Mouse (Mus musculus): ENCODE measurements around the gene Smarca4. TPM values are rescaled to one million over a fixed set of nuclear protein-coding genes. Genes with fewer than 3 reads are reported as not detected.

Gene Smarca4
- polyA plus RNA-seq, 1 experiment from 2014 or later, result 126 TPM

DNA sequence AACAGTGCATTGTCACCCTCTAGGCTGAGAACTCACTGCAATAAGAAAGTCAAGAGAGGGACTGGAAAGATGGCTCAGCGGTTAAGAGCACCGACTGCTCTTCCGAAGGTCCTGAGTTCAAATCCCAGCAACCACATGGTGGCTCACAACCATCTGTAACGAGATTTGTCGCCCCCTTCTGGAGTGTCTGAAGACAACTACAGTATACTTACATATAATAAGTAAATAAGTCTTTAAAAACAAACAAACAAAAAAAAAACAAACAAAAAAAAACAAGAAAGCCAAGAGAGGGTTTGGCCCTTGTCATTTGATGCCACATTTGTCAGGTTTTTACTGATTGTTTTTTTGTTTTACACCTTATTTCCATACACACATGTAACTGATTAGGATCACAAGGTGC lies 11.8 kb upstream of the Smarca4 start:
- H3K9me3 ChIP-seq, result no peaks in the 10 kb centered on the region
- no peaks in the 10 kb centered on the region for H3K27me3 ChIP-seq
- no peak overlapping the region for H3K4me3 ChIP-seq
- no peak overlapping the region for H3K4me2 ChIP-seq (replicated peaks)
- WGBS, result 78% methylated on average over 5 of the region's 5 CpGs
- no peak overlapping the region for H3K9ac ChIP-seq
- no peak for ATAC-seq (ENCODE audit: insufficient number of reproducible peaks, insufficient read depth, low FRiP score, low TSS enrichment)
- no peaks in the 10 kb centered on the region for H3K36me3 ChIP-seq
- H3K27ac ChIP-seq, result no peak overlapping the region
- no peaks in the 10 kb centered on the region for H3K4me1 ChIP-seq

DNA sequence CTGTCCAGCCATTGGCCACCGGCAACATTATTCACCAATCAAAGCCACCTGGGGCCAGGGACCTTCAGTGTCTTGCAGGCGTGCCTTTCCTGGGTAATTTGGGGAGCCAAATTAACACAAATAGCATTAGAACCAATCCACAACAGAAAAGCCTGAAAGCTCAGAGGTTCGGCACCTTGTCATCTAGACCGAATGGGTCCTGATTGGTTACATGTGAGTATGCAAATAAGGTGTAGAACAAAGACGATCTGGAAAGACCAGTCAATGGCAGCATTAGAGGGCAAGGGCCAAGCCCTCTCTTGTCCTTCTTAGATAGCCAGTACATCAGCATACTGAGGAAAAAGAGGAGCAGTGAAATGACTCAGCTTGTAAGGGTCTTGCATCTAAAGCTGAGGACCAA lies 10.1 kb upstream of the Smarca4 start:
- Histone ChIP-seq H3K9me3 (no peaks in the 10 kb centered on the region), H3K4me3 (no peak overlapping the region), H3K4me2 (replicated peaks) (no peak overlapping the region), H3K27me3 (no peaks in the 10 kb centered on the region), H3K9ac (no peak overlapping the region), H3K36me3 (no peaks in the 10 kb centered on the region), H3K27ac (no peak overlapping the region), H3K4me1 (no peaks in the 10 kb centered on the region)
- no peak for ATAC-seq (ENCODE audit: insufficient number of reproducible peaks, insufficient read depth, low FRiP score, low TSS enrichment)
- WGBS, result 67% methylated on average over 5 of the region's 5 CpGs

DNA sequence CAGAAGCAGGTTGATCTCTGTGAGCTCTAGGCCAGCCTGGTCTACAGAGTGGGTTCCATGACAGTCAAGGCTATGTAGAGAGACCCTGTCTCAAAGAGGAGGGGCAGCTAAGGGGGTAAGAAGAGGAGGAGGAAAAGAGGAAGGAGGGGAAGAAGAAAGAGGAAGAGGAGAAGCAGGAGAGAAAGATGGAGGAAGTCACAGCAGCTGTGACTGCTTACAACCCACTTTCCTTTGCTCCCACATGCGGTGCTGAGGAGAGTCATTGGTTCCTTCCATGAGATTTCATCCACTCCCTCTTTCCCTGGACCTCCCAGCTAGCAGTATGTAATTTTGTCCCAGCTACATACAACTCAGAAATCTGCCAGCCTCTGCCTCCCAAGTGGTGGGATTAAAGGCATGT lies 9.3 kb upstream of the Smarca4 start:
- 89% methylated on average over 1 of the region's 1 CpGs for WGBS
- Histone ChIP-seq H3K9ac (no peak overlapping the region), H3K27me3 (no peaks in the 10 kb centered on the region), H3K4me3 (no peak overlapping the region), H3K9me3 (no peaks in the 10 kb centered on the region), H3K4me1 (no peaks in the 10 kb centered on the region), H3K4me2 (replicated peaks) (no peak overlapping the region), H3K36me3 (no peaks in the 10 kb centered on the region), H3K27ac (no peak overlapping the region)
- ATAC-seq (ENCODE audit: insufficient number of reproducible peaks, insufficient read depth, low FRiP score, low TSS enrichment), result no peak

DNA sequence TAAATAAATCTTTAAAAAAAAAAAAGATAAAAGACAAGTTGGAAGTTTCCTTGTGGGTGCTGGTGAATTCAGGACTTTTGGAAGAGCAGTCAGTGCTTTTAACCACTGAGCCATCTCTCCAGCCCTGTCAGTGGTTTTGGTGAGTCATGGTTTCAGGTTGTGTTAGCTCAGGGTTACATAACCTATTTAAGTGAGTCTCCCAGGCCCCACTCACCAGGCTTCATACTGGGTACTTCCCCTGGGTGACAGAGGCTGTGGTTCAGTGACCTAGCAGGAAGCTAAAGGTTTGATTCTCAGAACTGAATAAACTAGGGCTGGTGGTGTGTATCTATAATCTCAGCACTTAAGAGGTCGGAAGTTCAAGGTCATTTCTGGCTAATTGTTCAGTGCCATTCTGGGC lies 6.1 kb upstream of the Smarca4 start:
- WGBS, result 90% methylated on average over 1 of the region's 1 CpGs
- H3K9ac ChIP-seq, result no peak overlapping the region
- no peaks in the 10 kb centered on the region for H3K36me3 ChIP-seq
- no peaks in the 10 kb centered on the region for H3K9me3 ChIP-seq
- no peak overlapping the region for H3K27ac ChIP-seq
- no peaks in the 10 kb centered on the region for H3K27me3 ChIP-seq
- H3K4me3 ChIP-seq, result no peak overlapping the region
- no peak for ATAC-seq (ENCODE audit: insufficient number of reproducible peaks, insufficient read depth, low FRiP score, low TSS enrichment)
- H3K4me1 ChIP-seq, result no peaks in the 10 kb centered on the region
- no peak overlapping the region for H3K4me2 ChIP-seq (replicated peaks)

DNA sequence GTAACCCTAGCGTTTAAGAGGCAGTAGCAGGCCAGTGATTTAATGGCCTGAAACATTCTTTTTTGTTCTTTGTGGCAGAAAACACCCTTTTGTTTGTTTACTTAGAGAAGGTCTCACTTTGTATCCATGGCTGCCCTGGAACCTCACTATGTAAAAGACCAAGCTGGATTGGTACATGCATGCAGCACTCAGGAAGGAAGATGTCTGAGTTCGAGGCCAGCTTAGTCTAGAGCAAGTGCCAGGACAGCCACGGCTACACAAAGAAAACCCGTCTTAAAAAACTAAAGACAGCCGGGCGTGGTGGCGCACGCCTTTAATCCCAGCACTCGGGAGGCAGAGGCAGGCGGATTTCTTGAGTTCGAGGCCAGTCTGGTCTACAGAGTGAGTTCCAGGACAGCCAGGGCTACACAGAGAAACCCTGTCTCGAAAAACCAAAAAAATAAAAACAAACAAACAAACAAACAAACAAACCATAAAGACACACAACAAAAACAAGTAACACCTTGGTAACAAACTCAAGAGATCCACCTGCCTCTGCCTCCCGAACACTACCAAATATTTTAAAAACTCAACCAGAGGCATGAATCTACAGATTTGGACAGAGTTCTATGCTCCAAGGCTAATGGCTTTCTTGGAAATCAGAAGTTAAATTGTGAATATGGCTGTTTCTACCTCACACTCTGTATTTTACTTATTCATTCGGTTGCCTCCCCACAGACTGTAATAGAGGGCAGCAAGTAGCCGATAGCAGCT lies 929 bp upstream of the Smarca4 start:
- peak overlapping the region; percentile 62 for H3K4me2 ChIP-seq (replicated peaks)
- WGBS, result 77% methylated on average over 15 of the region's 15 CpGs
- H3K4me3 ChIP-seq, result peak overlapping the region; percentile 74
- ATAC-seq (ENCODE audit: insufficient number of reproducible peaks, insufficient read depth, low FRiP score, low TSS enrichment), result no peak
- no peaks in the 10 kb centered on the region for H3K9me3 ChIP-seq
- peak overlapping the region; percentile 74 for H3K9ac ChIP-seq
- no peaks in the 10 kb centered on the region for H3K27me3 ChIP-seq
- H3K27ac ChIP-seq, result peak overlapping the region; percentile 99
- H3K4me1 ChIP-seq, result peaks cover 9% of the 10 kb centered on the region
- H3K36me3 ChIP-seq, result no peaks in the 10 kb centered on the region

DNA sequence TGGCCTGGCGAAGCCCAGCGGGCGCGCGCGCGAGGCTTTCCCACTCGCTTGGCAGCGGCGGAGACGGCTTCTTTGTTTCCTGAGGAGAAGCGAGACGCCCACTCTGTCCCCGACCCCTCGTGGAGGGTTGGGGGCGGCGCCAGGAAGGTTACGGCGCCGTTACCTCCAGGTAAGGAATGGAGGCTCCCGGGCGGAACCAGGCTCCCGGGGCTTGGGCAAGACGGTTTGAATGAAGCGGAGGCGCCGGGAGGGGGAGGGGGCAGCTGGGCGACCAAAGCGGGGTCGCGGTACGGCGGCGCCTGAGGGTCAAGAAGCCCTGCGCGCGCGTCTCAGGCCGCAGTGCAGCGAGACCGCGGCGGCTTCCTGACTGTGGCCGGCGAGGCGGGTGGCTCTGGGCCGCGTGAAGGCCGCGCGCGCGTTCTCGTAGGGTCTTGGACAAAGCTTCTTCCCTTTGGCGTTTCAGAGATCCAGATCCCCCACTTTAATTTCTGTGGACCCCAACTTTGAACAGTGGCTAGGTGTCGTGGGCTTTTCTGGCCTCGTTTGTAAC lies 338 bp downstream of the Smarca4 start:
- H3K4me3 ChIP-seq, result peak overlapping the region; percentile 74
- peaks cover 9% of the 10 kb centered on the region for H3K4me1 ChIP-seq
- ATAC-seq (ENCODE audit: insufficient number of reproducible peaks, insufficient read depth, low FRiP score, low TSS enrichment), result peak; percentile 77
- peak overlapping the region; percentile 84 for H3K9ac ChIP-seq
- H3K27ac ChIP-seq, result peak overlapping the region; percentile 99
- under 1% methylated on average over 53 of the region's 57 CpGs for WGBS
- H3K36me3 ChIP-seq, result 0 out of 2 replicates have a peak, but pooled peaks cover under 1% of the 10 kb centered on the region
- H3K4me2 ChIP-seq (replicated peaks), result peak overlapping the region; percentile 62
- H3K9me3 ChIP-seq, result no peaks in the 10 kb centered on the region
- H3K27me3 ChIP-seq, result no peaks in the 10 kb centered on the region

DNA sequence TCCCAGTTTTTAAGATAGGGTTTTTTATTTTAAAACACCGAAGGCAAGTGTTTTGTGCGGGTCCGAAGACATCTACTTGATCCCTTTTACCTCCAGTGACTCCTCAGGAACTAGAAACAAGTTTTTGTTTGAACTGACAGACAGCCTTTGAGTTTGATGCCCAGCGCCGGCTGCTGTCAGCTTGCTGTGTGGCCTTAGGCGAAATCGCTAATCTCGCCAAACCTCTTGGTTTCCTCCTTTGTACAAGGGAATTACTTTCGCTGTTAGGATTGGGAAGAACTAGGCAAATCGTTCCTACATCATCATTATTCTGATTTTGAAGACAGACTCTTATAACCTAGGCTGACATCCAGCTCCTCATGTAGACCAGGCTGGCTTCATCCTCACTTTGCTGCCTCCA lies 1.1 kb downstream of the Smarca4 start:
- ATAC-seq (ENCODE audit: insufficient number of reproducible peaks, insufficient read depth, low FRiP score, low TSS enrichment), result no peak
- H3K4me2 ChIP-seq (replicated peaks), result peak overlapping the region; percentile 62
- peak overlapping the region; percentile 84 for H3K9ac ChIP-seq
- H3K27me3 ChIP-seq, result no peaks in the 10 kb centered on the region
- peaks cover 9% of the 10 kb centered on the region for H3K4me1 ChIP-seq
- H3K9me3 ChIP-seq, result no peaks in the 10 kb centered on the region
- H3K27ac ChIP-seq, result peak overlapping the region; percentile 99
- H3K4me3 ChIP-seq, result peak overlapping the region; percentile 74
- 3% methylated on average over 10 of the region's 10 CpGs for WGBS
- 0 out of 2 replicates have a peak, but pooled peaks cover 3% of the 10 kb centered on the region for H3K36me3 ChIP-seq

DNA sequence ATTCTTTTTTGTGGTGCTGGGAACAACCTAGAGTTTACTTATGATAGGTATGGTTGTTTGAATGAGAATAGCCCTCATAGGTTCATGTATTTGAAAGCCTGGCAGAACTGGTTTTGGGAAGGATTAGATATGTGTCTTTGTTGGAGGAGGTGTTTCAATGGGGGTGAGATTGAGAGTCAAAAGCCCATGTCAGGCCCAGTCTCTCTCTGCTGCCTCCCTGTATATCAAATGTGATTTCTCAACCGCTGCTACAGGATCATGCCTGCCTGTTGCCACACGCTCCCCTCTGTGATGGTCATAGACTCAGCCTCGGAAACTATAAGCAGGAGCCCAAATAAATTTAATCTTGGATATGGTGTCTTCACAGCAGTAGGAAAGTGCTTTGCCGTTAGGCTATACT lies 4.3 kb downstream of the Smarca4 start:
- no peak overlapping the region for H3K4me2 ChIP-seq (replicated peaks)
- peaks cover 9% of the 10 kb centered on the region for H3K4me1 ChIP-seq
- WGBS, result 87% methylated on average over 4 of the region's 4 CpGs
- no peak for ATAC-seq (ENCODE audit: insufficient number of reproducible peaks, insufficient read depth, low FRiP score, low TSS enrichment)
- H3K9me3 ChIP-seq, result no peaks in the 10 kb centered on the region
- 0 out of 2 replicates have a peak, but pooled peaks cover 8% of the 10 kb centered on the region for H3K36me3 ChIP-seq
- no peak overlapping the region for H3K27ac ChIP-seq
- no peak overlapping the region for H3K4me3 ChIP-seq
- H3K27me3 ChIP-seq, result no peaks in the 10 kb centered on the region
- H3K9ac ChIP-seq, result no peak overlapping the region

DNA sequence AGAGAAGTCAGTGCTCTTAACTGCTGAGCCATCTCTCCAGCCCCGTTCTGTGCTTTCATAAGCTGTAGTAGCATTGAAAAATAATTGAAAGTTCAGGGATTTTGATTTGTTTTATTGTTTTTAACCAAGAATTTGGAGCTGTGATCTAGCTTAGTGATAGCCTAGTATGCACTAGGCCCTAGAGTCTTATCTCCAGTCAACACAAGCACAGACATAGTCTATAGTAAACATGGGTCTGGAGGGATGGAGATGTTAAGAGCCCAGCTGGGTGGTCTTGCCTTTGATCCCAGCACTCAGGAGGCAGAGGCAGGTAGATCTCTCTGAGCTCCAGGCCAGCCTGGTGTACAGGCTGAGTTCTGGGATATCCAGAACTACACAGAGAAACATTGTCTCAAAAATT lies 6.7 kb downstream of the Smarca4 start:
- no peak for ATAC-seq (ENCODE audit: insufficient number of reproducible peaks, insufficient read depth, low FRiP score, low TSS enrichment)
- Histone ChIP-seq H3K36me3 (0 out of 2 replicates have a peak, but pooled peaks cover 10% of the 10 kb centered on the region), H3K27me3 (no peaks in the 10 kb centered on the region), H3K9me3 (no peaks in the 10 kb centered on the region), H3K4me2 (replicated peaks) (no peak overlapping the region), H3K4me3 (no peak overlapping the region), H3K4me1 (peaks cover 9% of the 10 kb centered on the region), H3K27ac (no peak overlapping the region), H3K9ac (no peak overlapping the region)
- 96% methylated on average over 1 of the region's 1 CpGs for WGBS

DNA sequence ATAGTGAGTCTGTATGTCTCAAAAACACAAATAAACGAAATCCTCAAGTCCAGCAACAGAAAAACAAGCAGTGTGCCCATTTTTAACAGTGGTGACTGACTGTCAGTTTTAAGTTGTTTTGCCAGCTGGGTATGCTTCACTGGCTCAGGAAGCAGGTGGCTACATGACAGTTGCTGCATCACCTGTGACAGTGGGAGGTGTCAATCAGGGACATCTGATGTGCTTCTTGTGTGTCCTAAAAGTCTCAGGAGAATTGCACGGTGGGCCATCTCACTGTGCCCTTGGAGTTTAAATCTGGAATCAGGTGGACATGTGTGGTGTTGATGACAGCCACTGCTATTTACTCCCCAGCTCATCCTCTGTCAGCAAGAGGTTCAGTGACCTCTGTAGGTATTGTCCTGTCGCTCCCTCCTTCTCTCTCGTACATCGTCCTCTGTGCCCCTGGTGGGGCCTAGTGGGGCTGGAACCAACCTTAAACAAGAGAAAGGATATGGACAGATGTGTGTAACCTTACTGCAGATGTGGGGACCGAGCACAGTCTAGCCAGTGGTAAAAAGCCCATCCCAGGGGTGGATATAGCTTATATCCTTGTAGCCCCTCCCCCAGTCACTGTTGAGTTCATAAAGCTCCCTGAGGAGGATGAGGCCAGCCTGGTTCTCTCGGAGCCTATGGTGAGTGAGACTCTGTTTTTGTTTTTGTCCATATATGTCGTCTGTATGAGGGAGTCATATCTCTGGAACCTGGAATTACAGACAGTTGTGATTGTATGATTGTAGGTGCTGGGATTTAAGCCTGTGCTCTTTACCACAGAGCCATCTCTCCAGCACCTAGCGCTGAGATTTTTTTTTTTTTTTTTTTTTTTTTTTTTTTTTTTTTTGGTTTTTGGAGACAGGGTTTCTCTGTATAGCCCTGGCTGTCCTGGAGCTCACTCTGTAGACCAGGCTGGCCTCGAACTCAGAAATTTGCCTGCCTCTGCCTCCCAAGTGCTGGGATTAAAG lies 9.7 kb downstream of the Smarca4 start:
- H3K9ac ChIP-seq, result no peak overlapping the region
- H3K27ac ChIP-seq, result no peak overlapping the region
- no peaks in the 10 kb centered on the region for H3K9me3 ChIP-seq
- ATAC-seq (ENCODE audit: insufficient number of reproducible peaks, insufficient read depth, low FRiP score, low TSS enrichment), result peak; percentile 42; the same call in 1 of the 2 replicates
- H3K36me3 ChIP-seq, result 0 out of 2 replicates have a peak, but pooled peaks cover 11% of the 10 kb centered on the region
- no peaks in the 10 kb centered on the region for H3K27me3 ChIP-seq
- 88% methylated on average over 10 of the region's 10 CpGs for WGBS
- no peak overlapping the region for H3K4me2 ChIP-seq (replicated peaks)
- H3K4me3 ChIP-seq, result no peak overlapping the region
- H3K4me1 ChIP-seq, result no peaks in the 10 kb centered on the region

DNA sequence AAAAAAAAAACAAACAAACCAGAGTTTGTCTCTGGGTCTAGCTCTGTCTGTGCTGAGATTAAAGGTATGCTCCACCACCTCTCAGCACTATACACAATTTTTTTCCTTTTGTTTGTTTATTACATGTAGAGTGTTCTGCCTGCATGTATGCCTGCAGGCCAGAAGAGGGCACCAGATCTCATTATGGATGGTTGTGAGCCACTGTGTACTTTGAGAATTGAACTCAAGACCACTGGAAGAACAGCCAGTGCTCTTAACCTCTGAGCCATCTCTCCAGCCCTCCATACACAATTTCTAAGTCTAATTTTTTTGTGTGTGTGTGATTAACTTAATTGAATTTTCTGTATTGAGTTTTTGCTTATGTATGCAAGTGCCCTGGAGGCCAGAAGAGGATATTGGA lies 10.6 kb downstream of the Smarca4 start:
- ATAC-seq (ENCODE audit: insufficient number of reproducible peaks, insufficient read depth, low FRiP score, low TSS enrichment), result no peak
- no peak overlapping the region for H3K4me3 ChIP-seq
- H3K4me1 ChIP-seq, result no peaks in the 10 kb centered on the region
- no peak overlapping the region for H3K4me2 ChIP-seq (replicated peaks)
- H3K27me3 ChIP-seq, result no peaks in the 10 kb centered on the region
- H3K9me3 ChIP-seq, result no peaks in the 10 kb centered on the region
- H3K36me3 ChIP-seq, result 0 out of 2 replicates have a peak, but pooled peaks cover 8% of the 10 kb centered on the region
- H3K9ac ChIP-seq, result no peak overlapping the region
- H3K27ac ChIP-seq, result no peak overlapping the region
